In the genomic region with DNA sequence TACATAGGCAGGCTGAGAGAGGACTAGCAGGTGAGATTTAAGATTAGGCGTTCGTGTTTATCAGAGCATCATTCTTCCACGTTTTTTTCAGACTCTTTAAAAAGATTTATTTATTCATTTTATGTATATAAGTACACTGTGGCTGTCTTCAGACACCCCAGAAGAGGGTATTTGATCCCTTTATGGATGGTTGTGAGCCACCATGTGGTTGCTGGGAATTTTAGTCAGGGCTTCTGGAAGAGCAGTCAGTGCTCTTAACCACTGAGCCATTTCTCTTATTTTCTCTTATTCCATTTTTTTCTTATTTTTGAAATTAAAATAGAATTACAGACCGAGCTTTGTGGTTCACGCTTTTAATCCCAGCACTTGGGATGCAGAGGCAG, we compare ENCODE assay signal across 8 mouse cellular contexts. TPM values are rescaled to one million over a fixed set of nuclear protein-coding genes. Genes with fewer than 3 reads are reported as not detected.
A peak's percentile ranks its signal among the peaks of the same experiment; 100 is the strongest.
DNase-seq lines count a peak whose midpoint lies in the region; ATAC-seq and TF ChIP-seq lines count a peak whose summit lies in the region.

No protein-coding gene starts in this region.

- no peak overlapping the region for H3K27ac ChIP-seq in neural tube, embryonic 11.5 days (ENCODE audit: low read depth, low read length)
- H3K27ac ChIP-seq in limb, embryonic 14.5 days (replicated peaks; ENCODE audit: low read depth, low read length): 0 out of 2 replicates have a peak overlapping the region, but pooled peaks have one; percentile 33
- no peak overlapping the region for H3K27ac ChIP-seq in stomach, embryonic 15.5 days

- H3K4me2 ChIP-seq in neural tube, embryonic 11.5 days (ENCODE audit: low read depth): peak overlapping the region; percentile 12
- H3K4me2 ChIP-seq in limb, embryonic 14.5 days (replicated peaks; ENCODE audit: low read depth, low read length, severe bottlenecking): peak overlapping the region; percentile 89
- H3K4me2 ChIP-seq in stomach, embryonic 15.5 days: peak overlapping the region; percentile 47

- H3K36me3 ChIP-seq in erythroblast, embryonic 14.5 days (ENCODE audit: control insufficient read depth): peaks cover 28% of the 10 kb centered on the region
- peaks cover 1% of the 10 kb centered on the region; the same call in 1 of the 2 replicates for H3K36me3 ChIP-seq in neural tube, embryonic 11.5 days (ENCODE audit: control insufficient read depth, insufficient read depth, low read length)
- H3K36me3 ChIP-seq in limb, embryonic 14.5 days (ENCODE audit: control insufficient read depth, insufficient read depth, low read length): peaks cover 13% of the 10 kb centered on the region
- H3K36me3 ChIP-seq in stomach, embryonic 15.5 days: peaks cover 6% of the 10 kb centered on the region; the same call in 1 of the 2 replicates

- peaks cover 25% of the 10 kb centered on the region for H3K4me1 ChIP-seq in erythroblast, embryonic 14.5 days (ENCODE audit: control insufficient read depth)
- H3K4me1 ChIP-seq in neural tube, embryonic 11.5 days (ENCODE audit: control insufficient read depth, insufficient read depth, low read length): peaks cover 12% of the 10 kb centered on the region
- H3K4me1 ChIP-seq in limb, embryonic 14.5 days (ENCODE audit: control insufficient read depth, insufficient read depth, low read length): peaks cover 14% of the 10 kb centered on the region
- H3K4me1 ChIP-seq in stomach, embryonic 15.5 days: peaks cover 11% of the 10 kb centered on the region

- no peaks in the 10 kb centered on the region for H3K27me3 ChIP-seq in erythroblast, embryonic 14.5 days (ENCODE audit: control insufficient read depth)
- H3K27me3 ChIP-seq in neural tube, embryonic 11.5 days (ENCODE audit: control insufficient read depth, insufficient read depth, low read length): no peaks in the 10 kb centered on the region
- no peaks in the 10 kb centered on the region for H3K27me3 ChIP-seq in limb, embryonic 14.5 days (ENCODE audit: control insufficient read depth, insufficient read depth, low read length)
- H3K27me3 ChIP-seq in stomach, embryonic 15.5 days (replicated peaks): no peaks in the 10 kb centered on the region

- H3K9ac ChIP-seq in neural tube, embryonic 11.5 days (ENCODE audit: low read length): no peak overlapping the region
- H3K9ac ChIP-seq in limb, embryonic 14.5 days (ENCODE audit: low read depth, low read length, severe bottlenecking): peak overlapping the region; percentile 36; the same call in 1 of the 2 replicates
- no peak overlapping the region for H3K9ac ChIP-seq in stomach, embryonic 15.5 days

- 45% methylated on average over 5 of the region's 5 CpGs for WGBS in neural tube, embryonic 11.5 days
- WGBS in limb, embryonic 14.5 days: 39% methylated on average over 5 of the region's 5 CpGs
- WGBS in stomach, embryonic 15.5 days: 38% methylated on average over 5 of the region's 5 CpGs

- DNase-seq in neural tube, embryonic 11.5 days (ENCODE audit: low spot score): no peak
- no peak for DNase-seq in neural tube, embryonic 10.5 days (ENCODE audit: extremely low spot score, low spot score)
- DNase-seq in limb, embryonic 14.5 days (ENCODE audit: low spot score): no peak
- DNase-seq in retina, postnatal 1 day: no peak

- peak overlapping the region; percentile 82 for H3K4me3 ChIP-seq in erythroblast, embryonic 14.5 days (replicated peaks)
- H3K4me3 ChIP-seq in neural tube, embryonic 11.5 days (ENCODE audit: low read depth, low read length): peak overlapping the region; percentile 81
- peak overlapping the region; percentile 90 for H3K4me3 ChIP-seq in limb, embryonic 14.5 days (replicated peaks; ENCODE audit: low read length)
- peak overlapping the region; percentile 76 for H3K4me3 ChIP-seq in stomach, embryonic 15.5 days (replicated peaks)

- TF ChIP-seq POLR2A in limb, embryonic 14.5 days (IDR thresholded peaks at IDR 0.05; ENCODE audit: borderline replicate concordance, extremely low read depth, insufficient read depth, insufficient read length): no peak

- no peaks in the 10 kb centered on the region for H3K9me3 ChIP-seq in erythroblast, embryonic 14.5 days (ENCODE audit: control insufficient read depth, low read length)
- no peaks in the 10 kb centered on the region for H3K9me3 ChIP-seq in neural tube, embryonic 11.5 days (ENCODE audit: control insufficient read depth, low read length)
- H3K9me3 ChIP-seq in limb, embryonic 14.5 days (ENCODE audit: control insufficient read depth, low read length): no peaks in the 10 kb centered on the region
- H3K9me3 ChIP-seq in stomach, embryonic 15.5 days: no peaks in the 10 kb centered on the region

- ATAC-seq in erythroblast, adult 5-6 weeks (replicated peaks; ENCODE audit: low FRiP score, poor library complexity, severe bottlenecking): no peak
- ATAC-seq in neural tube, embryonic 11.5 days (ENCODE audit: insufficient read depth, low FRiP score, low TSS enrichment): 0 out of 2 replicates have a peak, but pooled peaks have one; percentile 20
- no peak for ATAC-seq in limb, embryonic 14.5 days (ENCODE audit: low FRiP score, low read depth)
- ATAC-seq in stomach, embryonic 15.5 days (ENCODE audit: insufficient read depth, low FRiP score, low read depth): no peak
- ATAC-seq in CD4-positive, CD25-positive, alpha-beta regulatory T cell, adult 4 months: no peak

RNA-seq across cellular contexts. Expression of gene Psmd8, which starts 0.3 kb away (rescaled TPM):
- polyA plus RNA-seq in erythroblast, embryonic 14.5 days (2012): 11.2 and 15.7 TPM in 2 replicates
- 37.1 and 71.3 TPM in 2 replicates for total RNA-seq in erythroblast, adult 5-6 weeks (2015; ENCODE audit: low replicate concordance)
- total RNA-seq in erythroblast, adult 5-6 weeks (2017; ENCODE audit: low replicate concordance): 50.2 and 52.3 TPM in 2 replicates
- 321 and 325 TPM in 2 replicates for polyA plus RNA-seq in neural tube, embryonic 11.5 days (2014; fragmentation: Nextera tagmentation; extraction: Ambion mirVana)
- polyA plus RNA-seq in limb, embryonic 14.5 days (2012; rRNA removed): 216 and 233 TPM in 2 replicates
- 264 and 268 TPM in 2 replicates for polyA plus RNA-seq in limb, embryonic 14.5 days (2014; fragmentation: Nextera tagmentation; extraction: Ambion mirVana)
- 225 and 237 TPM in 2 replicates for polyA plus RNA-seq in stomach, embryonic 15.5 days (2015; fragmentation: Nextera tagmentation; extraction: Ambion mirVana)
- 100 to 1,000 TPM; 163 to 175 TPM for polyA plus RNA-seq in CD4-positive, CD25-positive, alpha-beta regulatory T cell, adult 4 months (2017; shearing (Covaris generic))

RNA-seq across cellular contexts. Expression of gene Spred3, which starts 10.6 kb away (rescaled TPM):
- 0.03 and 0.04 TPM in 2 replicates for polyA plus RNA-seq in erythroblast, embryonic 14.5 days (2012)
- total RNA-seq in erythroblast, adult 5-6 weeks (2015; ENCODE audit: low replicate concordance): 0.77 and 0.84 TPM in 2 replicates
- 0.84 and 0.85 TPM in 2 replicates for total RNA-seq in erythroblast, adult 5-6 weeks (2017; ENCODE audit: low replicate concordance)
- 5.6 and 6.5 TPM in 2 replicates for polyA plus RNA-seq in neural tube, embryonic 11.5 days (2014; fragmentation: Nextera tagmentation; extraction: Ambion mirVana)
- 14.2 and 19.4 TPM in 2 replicates for polyA plus RNA-seq in limb, embryonic 14.5 days (2012; rRNA removed)
- polyA plus RNA-seq in limb, embryonic 14.5 days (2014; fragmentation: Nextera tagmentation; extraction: Ambion mirVana): 3.5 and 4.2 TPM in 2 replicates
- polyA plus RNA-seq in stomach, embryonic 15.5 days (2015; fragmentation: Nextera tagmentation; extraction: Ambion mirVana): 1.9 and 2.2 TPM in 2 replicates
- under 1 TPM in 1 of 2 experiments, not detected in 1; 0.42 TPM for polyA plus RNA-seq in CD4-positive, CD25-positive, alpha-beta regulatory T cell, adult 4 months (2017; shearing (Covaris generic))

RNA-seq across cellular contexts. Expression of gene Ggn, which starts 10.8 kb away (rescaled TPM):
- 0.07 TPM in 1 of 2 replicates, not detected in the other for polyA plus RNA-seq in erythroblast, embryonic 14.5 days (2012)
- not detected in 2 replicates for total RNA-seq in erythroblast, adult 5-6 weeks (2015; ENCODE audit: low replicate concordance)
- total RNA-seq in erythroblast, adult 5-6 weeks (2017; ENCODE audit: low replicate concordance): not detected in 2 replicates
- polyA plus RNA-seq in neural tube, embryonic 11.5 days (2014; fragmentation: Nextera tagmentation; extraction: Ambion mirVana): 0.34 and 0.46 TPM in 2 replicates
- 0.91 and 1.4 TPM in 2 replicates for polyA plus RNA-seq in limb, embryonic 14.5 days (2012; rRNA removed)
- polyA plus RNA-seq in limb, embryonic 14.5 days (2014; fragmentation: Nextera tagmentation; extraction: Ambion mirVana): 0.45 and 0.54 TPM in 2 replicates
- 0.42 and 0.66 TPM in 2 replicates for polyA plus RNA-seq in stomach, embryonic 15.5 days (2015; fragmentation: Nextera tagmentation; extraction: Ambion mirVana)
- polyA plus RNA-seq in CD4-positive, CD25-positive, alpha-beta regulatory T cell, adult 4 months (2017; shearing (Covaris generic)): not detected

RNA-seq across cellular contexts. Expression of gene Fam98c, which starts 24.8 kb away (rescaled TPM):
- polyA plus RNA-seq in erythroblast, embryonic 14.5 days (2012): 1.1 TPM in 2 replicates
- total RNA-seq in erythroblast, adult 5-6 weeks (2015; ENCODE audit: low replicate concordance): 2.1 and 4.6 TPM in 2 replicates
- 1.5 and 2.7 TPM in 2 replicates for total RNA-seq in erythroblast, adult 5-6 weeks (2017; ENCODE audit: low replicate concordance)
- polyA plus RNA-seq in neural tube, embryonic 11.5 days (2014; fragmentation: Nextera tagmentation; extraction: Ambion mirVana): 17.2 and 19.1 TPM in 2 replicates
- polyA plus RNA-seq in limb, embryonic 14.5 days (2012; rRNA removed): 18.9 and 22.7 TPM in 2 replicates
- 15.7 and 17.1 TPM in 2 replicates for polyA plus RNA-seq in limb, embryonic 14.5 days (2014; fragmentation: Nextera tagmentation; extraction: Ambion mirVana)
- polyA plus RNA-seq in stomach, embryonic 15.5 days (2015; fragmentation: Nextera tagmentation; extraction: Ambion mirVana): 24.8 and 26.7 TPM in 2 replicates
- polyA plus RNA-seq in CD4-positive, CD25-positive, alpha-beta regulatory T cell, adult 4 months (2017; shearing (Covaris generic)): 1 to 10 TPM; 8.3 to 9.4 TPM

RNA-seq across cellular contexts. Expression of gene Catsperg1, which starts 33.0 kb away (rescaled TPM):
- polyA plus RNA-seq in erythroblast, embryonic 14.5 days (2012): not detected in 2 replicates
- not detected in 2 replicates for total RNA-seq in erythroblast, adult 5-6 weeks (2015; ENCODE audit: low replicate concordance)
- total RNA-seq in erythroblast, adult 5-6 weeks (2017; ENCODE audit: low replicate concordance): 0.70 TPM in 1 of 2 replicates, not detected in the other
- 0.56 and 1.0 TPM in 2 replicates for polyA plus RNA-seq in neural tube, embryonic 11.5 days (2014; fragmentation: Nextera tagmentation; extraction: Ambion mirVana)
- 3.1 and 3.4 TPM in 2 replicates for polyA plus RNA-seq in limb, embryonic 14.5 days (2012; rRNA removed)
- polyA plus RNA-seq in limb, embryonic 14.5 days (2014; fragmentation: Nextera tagmentation; extraction: Ambion mirVana): 0.84 and 0.87 TPM in 2 replicates
- polyA plus RNA-seq in stomach, embryonic 15.5 days (2015; fragmentation: Nextera tagmentation; extraction: Ambion mirVana): 0.60 and 1.2 TPM in 2 replicates
- polyA plus RNA-seq in CD4-positive, CD25-positive, alpha-beta regulatory T cell, adult 4 months (2017; shearing (Covaris generic)): under 1 TPM; 0.44 to 0.56 TPM

Comparison
In these comparisons a context has a peak if more than half of its experiments do, and no peak if none do; other contexts are left out.
1. H3K4me2 ChIP-seq: peak in every context shown above with its lines; median percentile 89 in limb, embryonic 14.5 days; 47 in stomach, embryonic 15.5 days; 12 in neural tube, embryonic 11.5 days.